Mouse (Mus musculus) liver, adult 2 months (tissue): ENCODE results near the gene B2m. TPM values are rescaled to one million over a fixed set of nuclear protein-coding genes. Genes with fewer than 3 reads are reported as not detected.
"Not testable (repeated sequence)": the region's sequence is repeated elsewhere in the genome, so short reads cannot be mapped to it uniquely, and the experiment has no call there.

Source experiments
- DNase-seq: peaks from one replicate; pipeline ENCODE4 v3.0.0-alpha.2; 2011; ENCODE audit warnings: low read depth, low spot score; ENCODE audit errors: extremely low read depth
- H3K27ac ChIP-seq: fragments of 200-500 bp; replicated peaks from 2 replicates; pipeline ENCODE4 v1.5.1; 2012; ENCODE audit warnings: low read depth, mild to moderate bottlenecking, control low read depth, inconsistent platforms, low read length; ENCODE audit not compliant: insufficient read depth
- H3K27me3 ChIP-seq: fragments of 200-500 bp; 2 replicates; pipeline ENCODE4 v1.6.1; 2012; ENCODE audit warnings: mild to moderate bottlenecking, moderate library complexity, low read length, inconsistent platforms; ENCODE audit not compliant: control insufficient read depth, insufficient read depth
- H3K36me3 ChIP-seq: fragments of 200-500 bp; 2 replicates; pipeline ENCODE4 v1.6.1; 2012; ENCODE audit warnings: low read length, inconsistent platforms; ENCODE audit not compliant: control insufficient read depth, insufficient read depth
- H3K4me1 ChIP-seq: fragments of 200-500 bp; 2 replicates; pipeline ENCODE4 v1.6.1; 2011; ENCODE audit warnings: low read length; ENCODE audit not compliant: control insufficient read depth, insufficient read depth
- H3K4me3 ChIP-seq: fragments of 200-500 bp; 2 replicates; pipeline ENCODE4 v1.5.1; 2011; ENCODE audit warnings: low read depth, mild to moderate bottlenecking, control low read depth, low read length, moderate library complexity; ENCODE audit not compliant: insufficient read depth
- H3K79me2 ChIP-seq: fragments of 200-500 bp; 2 replicates; pipeline ENCODE4 v1.6.1; 2012; ENCODE audit warnings: inconsistent platforms, mild to moderate bottlenecking, low read length, moderate library complexity; ENCODE audit not compliant: control insufficient read depth, insufficient read depth
- H3K9ac ChIP-seq: fragments of 200-500 bp; 2 replicates; pipeline ENCODE4 v1.6.1; 2012; ENCODE audit warnings: low read depth, mild to moderate bottlenecking, control low read depth, inconsistent platforms, low read length
- CTCF ChIP-seq: fragments of 200-500 bp; IDR thresholded peaks from 2 replicates; pipeline ENCODE4 v1.5.1; 2011; ENCODE audit warnings: low read depth, low read length, control low read depth
- POLR2A ChIP-seq: fragments of 200-500 bp; IDR thresholded peaks from 2 replicates; pipeline ENCODE4 v1.6.1; 2011; ENCODE audit warnings: low read length, control low read depth; ENCODE audit not compliant: insufficient read depth; ENCODE audit errors: extremely low read depth
- WGBS: fragments of 180-500 bp; shearing (Covaris S2); methylation state at CpG from one replicate; pipeline ENCODE4 v1.1.7; 2018; 5-methylcytosine and 5-hydroxymethylcytosine counted together
- polyA plus RNA-seq: library from polyadenylated mRNA; depleted of rRNA; stranded (reverse); fragments of >200 nt; gene quantifications from 2 replicates; pipeline ENCODE4 v1.2.3, GENCODE M21; 2012; rRNA removed
- total RNA-seq: library from RNA; depleted of rRNA; stranded (reverse); fragments of >200 nt; gene quantifications from 2 replicates; pipeline ENCODE4 v1.2.3, GENCODE M21; 2014; rRNA removed

Gene B2m
- total RNA-seq (1,301 and 1,615 TPM in 2 replicates), polyA plus RNA-seq (2,279 and 2,555 TPM in 2 replicates)

- Histone ChIP-seq H3K4me3 (peak within 1 kb of the TSS; percentile 86), H3K27ac (peak within 1 kb of the TSS; percentile 96), H3K79me2 (peaks cover 35% of the 10 kb centered on the region; the same call in 1 of the 2 replicates), H3K4me1 (peaks cover 27% of the 10 kb centered on the region), H3K27me3 (no peaks in the 10 kb centered on the region), H3K9ac (peak within 1 kb of the TSS; percentile 90), H3K36me3 (peaks cover 27% of the 10 kb centered on the region)
- TF ChIP-seq CTCF: no peak
- TF ChIP-seq POLR2A: peak; percentile 99
- peak; percentile 95 for DNase-seq
- WGBS: under 1% methylated on average over 40 of the region's 40 CpGs
These were observed at the start of gene B2m for GRCm38 (mm10) chr2:122147508-122148241. Gene B2m, plus strand, starts transcription at chr2:122147686.

GRCm38 (mm10) chr2:122097686-122098085 is 49.8 kb upstream of the B2m start:
- H3K9ac ChIP-seq, H3K4me1 ChIP-seq, H3K27ac ChIP-seq, H3K4me3 ChIP-seq, H3K27me3 ChIP-seq, H3K79me2 ChIP-seq, DNase-seq: not testable (repeated sequence)
- 86% methylated on average over 5 of the region's 5 CpGs for WGBS
- H3K36me3 ChIP-seq: peaks cover 29% of the 10 kb centered on the region

GRCm38 (mm10) chr2:122102070-122102469 is 45.4 kb upstream of the B2m start:
- Histone ChIP-seq H3K79me2 (no peaks in the 10 kb centered on the region), H3K9ac (no peak overlapping the region), H3K36me3 (peaks cover 23% of the 10 kb centered on the region), H3K4me3 (no peak overlapping the region), H3K27ac (no peak overlapping the region), H3K4me1 (no peaks in the 10 kb centered on the region), H3K27me3 (no peaks in the 10 kb centered on the region)
- TF ChIP-seq POLR2A (no peak), CTCF (peak; percentile 91)
- DNase-seq: peak; percentile 49

GRCm38 (mm10) chr2:122108101-122108500 is 39.4 kb upstream of the B2m start:
- no peak overlapping the region for H3K27ac ChIP-seq
- H3K79me2 ChIP-seq: no peaks in the 10 kb centered on the region; the same call in 1 of the 2 replicates
- H3K36me3 ChIP-seq: peaks cover 30% of the 10 kb centered on the region
- no peak for DNase-seq
- no peak overlapping the region for H3K9ac ChIP-seq
- H3K4me3 ChIP-seq: no peak overlapping the region
- WGBS: 86% methylated on average over 14 of the region's 14 CpGs
- no peaks in the 10 kb centered on the region; the same call in 1 of the 2 replicates for H3K4me1 ChIP-seq
- no peak for TF ChIP-seq CTCF
- no peak for TF ChIP-seq POLR2A
- H3K27me3 ChIP-seq: no peaks in the 10 kb centered on the region

GRCm38 (mm10) chr2:122109714-122110113 is 37.8 kb upstream of the B2m start:
- peaks cover 31% of the 10 kb centered on the region for H3K36me3 ChIP-seq
- H3K27me3 ChIP-seq: no peaks in the 10 kb centered on the region
- H3K79me2 ChIP-seq: no peaks in the 10 kb centered on the region; the same call in 1 of the 2 replicates
- no peak overlapping the region for H3K27ac ChIP-seq
- no peak for DNase-seq
- no peaks in the 10 kb centered on the region; the same call in 1 of the 2 replicates for H3K4me1 ChIP-seq
- no peak overlapping the region for H3K9ac ChIP-seq
- TF ChIP-seq CTCF: no peak
- no peak overlapping the region for H3K4me3 ChIP-seq
- WGBS: 91% methylated on average over 4 of the region's 4 CpGs

- Histone ChIP-seq H3K4me1 (peaks cover 4% of the 10 kb centered on the region; the same call in 1 of the 2 replicates), H3K36me3 (peaks cover 9% of the 10 kb centered on the region), H3K4me3 (no peak overlapping the region), H3K79me2 (peaks cover 5% of the 10 kb centered on the region; the same call in 1 of the 2 replicates), H3K27me3 (no peaks in the 10 kb centered on the region), H3K27ac (no peak overlapping the region), H3K9ac (no peak overlapping the region)
- 95% methylated on average over 2 of the region's 2 CpGs for WGBS
- TF ChIP-seq CTCF: no peak
- TF ChIP-seq POLR2A: no peak
- no peak for DNase-seq
These were observed 30.6 kb upstream of the B2m start for GRCm38 (mm10) chr2:122116888-122117287.
